Mouse (Mus musculus): ENCODE results near the gene Golga3.

Gene Golga3

GRCm38 (mm10) chr5:110231638-110232037, 55.1 kb downstream of the Golga3 start:
- DNase-seq (ENCODE audit: low spot score): peak; percentile 45

GRCm38 (mm10) chr5:110232346-110232745, 55.8 kb downstream of the Golga3 start:
- DNase-seq (ENCODE audit: low spot score): no peak

- DNase-seq (ENCODE audit: low spot score): no peak
These were observed 67.6 kb downstream of the Golga3 start for GRCm38 (mm10) chr5:110244091-110244490.

DNA sequence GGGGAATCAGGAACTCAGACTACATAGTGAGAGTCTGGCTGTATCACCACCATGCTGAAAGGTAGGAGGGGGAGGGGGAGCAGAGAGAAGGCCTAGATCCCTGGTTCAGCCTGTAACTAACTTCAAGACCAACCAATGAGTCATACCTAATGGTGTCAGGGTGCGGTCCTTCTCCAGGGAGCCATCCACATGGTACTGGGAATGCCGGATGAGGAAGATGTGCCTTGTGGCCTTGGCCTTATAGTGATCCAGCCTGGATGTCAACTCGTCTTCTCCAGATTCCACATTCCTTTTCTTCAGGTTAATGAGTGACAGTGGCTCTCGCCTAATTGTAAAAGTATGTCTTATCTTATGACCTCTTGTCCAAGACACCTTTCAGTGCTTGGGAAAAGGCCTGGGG, 90.4 kb downstream of the Golga3 start:
- DNase-seq (ENCODE audit: low spot score): no peak

DNA sequence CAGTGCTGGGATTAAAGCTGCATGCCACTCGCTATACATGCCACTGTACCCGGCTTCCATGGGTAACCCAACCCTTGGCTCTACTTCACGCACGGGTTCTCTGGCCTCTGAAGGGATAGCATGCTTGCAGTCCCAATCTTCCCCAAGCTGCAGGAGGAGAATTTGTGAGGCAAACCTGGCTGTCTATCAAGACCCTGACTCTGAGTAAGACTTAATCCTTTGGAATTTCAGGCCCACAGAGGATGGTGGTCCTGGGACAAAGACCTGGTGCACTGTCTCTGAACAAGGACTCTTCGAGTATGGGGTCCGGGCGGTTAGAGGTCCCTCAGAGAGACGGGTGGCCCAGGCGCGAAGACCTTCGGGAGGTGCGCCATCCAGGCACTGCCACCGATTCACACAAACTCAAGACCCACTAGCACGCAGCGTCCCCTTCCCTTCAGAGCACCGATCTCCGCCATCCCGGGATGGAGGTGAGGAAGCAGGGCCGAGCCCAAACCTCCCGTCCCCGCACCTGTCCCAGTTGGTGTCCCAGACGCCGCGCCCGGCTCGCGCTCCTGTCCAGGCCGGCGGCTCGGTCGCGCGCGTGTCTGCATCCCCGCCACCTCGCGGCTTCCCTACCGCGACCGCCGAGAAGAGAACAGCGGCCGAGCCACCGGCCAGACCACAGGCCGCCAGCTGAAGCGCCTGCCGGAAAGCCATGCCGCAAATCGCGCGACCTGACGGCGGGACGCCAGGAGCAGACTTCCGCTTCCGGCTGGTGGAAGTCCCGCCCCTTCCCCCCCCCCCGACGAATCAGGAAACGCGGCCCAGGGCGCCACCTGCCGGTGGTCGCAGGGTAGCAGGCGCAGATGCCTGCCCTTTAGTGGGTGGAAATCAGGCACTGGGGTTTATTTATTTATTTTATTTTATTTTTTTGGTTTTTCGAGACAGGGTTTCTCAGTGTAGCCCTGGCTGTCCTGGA, 92.9 kb downstream of the Golga3 start, which contains the start of gene Pgam5:
Gene Pgam5, minus strand, starts transcription at position 773 of the 961 bp plus-strand sequence.
- peak; percentile 93 for DNase-seq (ENCODE audit: low spot score)

DNA sequence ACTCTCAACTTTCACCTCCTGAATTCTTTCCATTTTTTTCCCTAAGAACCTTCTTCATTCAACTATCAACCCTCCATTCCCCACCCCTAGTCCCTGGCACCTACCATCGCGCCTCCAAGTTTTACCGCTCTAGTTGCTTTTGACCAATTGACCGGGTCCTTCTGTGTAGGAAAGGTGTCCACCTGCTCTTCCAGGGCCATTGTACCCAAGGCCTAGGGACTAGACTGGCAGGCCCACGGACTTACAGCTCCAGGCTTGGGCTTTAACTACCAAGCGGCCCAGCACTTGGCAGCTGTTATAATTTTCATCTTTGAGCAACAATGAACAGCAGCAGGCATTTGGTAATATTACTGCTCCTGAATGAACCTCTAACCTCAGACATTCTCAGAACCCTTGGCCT, 93.7 kb downstream of the Golga3 start:
- DNase-seq (ENCODE audit: low spot score): no peak

DNA sequence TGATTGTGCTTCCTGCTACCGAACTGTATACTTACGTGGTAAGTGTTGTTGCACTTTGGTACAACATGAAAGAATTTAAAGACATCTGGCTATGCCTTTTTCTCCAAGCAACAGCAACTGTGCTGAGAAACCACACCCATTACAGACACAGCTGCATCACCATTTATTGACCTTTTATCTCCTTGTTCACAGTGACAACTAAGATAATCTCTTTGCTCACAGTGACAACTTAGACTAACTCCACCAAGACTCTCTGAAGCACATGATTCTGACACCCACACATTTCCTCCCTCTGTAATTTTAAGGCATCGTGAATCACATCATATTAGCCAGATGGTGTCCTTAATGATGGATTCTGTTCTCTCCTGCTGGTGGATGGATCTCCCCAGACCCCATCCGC, 97.6 kb downstream of the Golga3 start:
- no peak for DNase-seq (ENCODE audit: low spot score)

DNA sequence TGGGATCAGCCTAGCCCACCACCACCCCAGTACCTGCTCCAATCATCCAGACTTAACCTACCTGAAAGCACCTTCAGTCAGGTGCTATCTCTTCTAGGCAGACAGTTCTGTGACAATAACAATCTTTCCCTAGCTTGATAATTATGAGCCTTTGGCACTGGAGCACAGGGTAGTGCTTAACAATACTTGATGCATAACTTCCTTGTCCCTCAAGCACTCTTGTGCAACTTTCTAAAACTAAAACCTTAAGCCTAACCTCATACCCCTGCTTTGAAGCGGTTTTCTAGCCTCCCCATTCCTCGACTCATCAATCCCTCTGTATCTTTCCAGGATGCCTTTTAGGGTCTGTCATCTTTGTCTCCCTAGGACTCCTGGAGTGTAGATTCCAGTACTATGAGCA, 98.3 kb downstream of the Golga3 start:
- DNase-seq (ENCODE audit: low spot score): no peak
